Mouse (Mus musculus) brain, embryonic 14.5 days (tissue): ENCODE results near the gene Dock9.

ENCODE experiments used
- CTCF ChIP-seq: fragments of 200-500 bp; IDR thresholded peaks from 2 replicates; pipeline ENCODE4 v1.5.1; 2012; ENCODE audit warnings: inconsistent platforms, mild to moderate bottlenecking, moderate library complexity, borderline replicate concordance; ENCODE audit not compliant: insufficient read depth, insufficient read length; ENCODE audit errors: extremely low read depth
- POLR2A ChIP-seq: fragments of 200-500 bp; IDR thresholded peaks from 2 replicates; pipeline ENCODE4 v1.6.1; 2012; ENCODE audit warnings: mild to moderate bottlenecking, inconsistent platforms, borderline replicate concordance; ENCODE audit not compliant: poor library complexity, insufficient read depth, insufficient read length, severe bottlenecking; ENCODE audit errors: extremely low read depth

GRCm38 (mm10) chr14:121705644-121706043 is 92.0 kb downstream of the Dock9 start:
- no peak for TF ChIP-seq CTCF
- TF ChIP-seq POLR2A: no peak
